Mouse (Mus musculus) adrenal gland, postnatal 25 days (tissue): ENCODE measurements around the gene Zswim3. TPM values are rescaled to one million over a fixed set of nuclear protein-coding genes. Genes with fewer than 3 reads are reported as not detected.
"Not testable (repeated sequence)": the region's sequence is repeated elsewhere in the genome, so short reads cannot be mapped to it uniquely, and the experiment has no call there.

Source experiments
- DNase-seq: peaks from one replicate; pipeline ENCODE4 v3.0.0; 2021; ENCODE audit warnings: mixed read lengths
- total RNA-seq: library from RNA; stranded (reverse); gene quantifications from 2 replicates; pipeline ENCODE4 v1.2.3, GENCODE M21; 2021

Zswim3 gene
- total RNA-seq, 1 experiment from 2014 or later: 4.3 TPM

DNA sequence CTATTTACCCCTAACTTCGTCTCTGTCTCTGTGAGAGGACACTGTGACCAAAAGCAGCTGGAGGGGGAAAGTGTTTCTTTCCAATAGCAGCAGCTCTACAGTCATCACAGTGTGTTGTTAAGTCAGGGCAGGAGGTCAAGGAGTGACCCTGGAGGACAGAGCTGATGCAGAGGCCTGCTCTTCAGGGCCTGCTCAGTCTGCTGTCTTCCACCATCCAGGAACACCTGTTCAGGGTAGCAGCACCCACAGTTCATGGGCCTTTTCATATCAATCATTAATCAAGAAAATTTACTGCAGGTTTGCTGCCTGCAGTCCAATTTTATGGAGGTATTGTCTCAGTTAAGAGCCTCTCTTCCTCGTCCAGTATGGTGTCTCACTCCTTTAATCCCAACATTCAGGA, 8.7 kb downstream of the Zswim3 start:
- no peak for DNase-seq

DNA sequence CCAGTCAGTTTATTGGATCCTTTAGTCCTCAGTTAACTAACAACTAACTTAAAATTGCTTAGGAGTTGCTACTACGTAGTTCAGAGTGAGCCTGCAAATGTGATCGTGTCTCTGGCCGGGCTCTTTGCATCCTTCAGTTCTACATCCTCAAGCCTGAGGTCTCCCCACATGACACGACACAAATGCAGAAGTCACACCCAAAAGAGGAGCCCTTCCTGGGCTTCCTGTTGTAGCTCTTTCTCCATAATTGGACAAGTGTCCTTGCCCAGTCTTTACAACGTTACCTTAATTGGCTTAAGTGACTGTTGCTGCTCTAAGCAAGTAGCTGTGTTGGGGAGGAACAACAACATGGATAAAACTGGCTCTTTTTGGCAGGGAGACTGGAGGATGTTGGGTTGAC, 10.4 kb downstream of the Zswim3 start:
- DNase-seq: no peak

DNA sequence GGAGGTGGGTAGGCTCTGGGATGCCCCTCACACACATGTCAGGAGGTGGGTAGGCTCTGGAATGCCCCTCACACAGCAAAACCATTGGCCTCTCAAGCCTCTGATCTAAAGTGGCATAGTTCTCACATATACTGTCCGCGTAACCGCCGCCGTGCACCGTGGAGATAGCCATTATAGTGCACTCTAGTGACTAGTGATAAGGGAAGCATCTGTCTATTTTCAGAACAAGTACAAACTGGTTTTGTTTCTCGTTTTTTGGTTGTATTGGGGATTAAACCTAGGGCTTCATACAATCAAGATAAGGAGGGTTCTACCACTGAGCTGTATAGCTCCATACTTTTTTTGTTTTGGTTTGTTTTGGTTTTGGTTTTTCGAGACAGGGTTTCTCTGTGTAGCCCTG, 10.9 kb downstream of the Zswim3 start:
- no peak for DNase-seq

DNA sequence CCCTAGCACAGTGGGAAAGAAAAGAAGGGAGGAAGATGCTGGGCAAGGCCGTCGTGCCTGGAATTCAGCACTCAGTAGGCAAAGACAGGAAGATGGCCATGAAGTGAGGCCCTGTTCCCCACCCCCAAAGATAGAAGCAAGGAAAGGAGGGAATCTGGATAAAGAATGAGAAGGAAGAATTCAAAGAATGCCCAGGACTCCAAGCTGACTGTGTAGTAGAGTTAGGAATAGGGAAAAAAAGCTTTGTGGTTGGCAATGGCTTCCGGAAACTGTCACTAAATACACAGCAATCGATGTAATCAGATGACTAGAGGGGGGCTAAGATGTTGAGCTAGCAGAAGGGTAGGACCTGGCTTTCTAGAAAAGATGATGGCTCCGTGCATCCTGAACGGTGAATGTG, 12.3 kb downstream of the Zswim3 start:
- DNase-seq: no peak

DNA sequence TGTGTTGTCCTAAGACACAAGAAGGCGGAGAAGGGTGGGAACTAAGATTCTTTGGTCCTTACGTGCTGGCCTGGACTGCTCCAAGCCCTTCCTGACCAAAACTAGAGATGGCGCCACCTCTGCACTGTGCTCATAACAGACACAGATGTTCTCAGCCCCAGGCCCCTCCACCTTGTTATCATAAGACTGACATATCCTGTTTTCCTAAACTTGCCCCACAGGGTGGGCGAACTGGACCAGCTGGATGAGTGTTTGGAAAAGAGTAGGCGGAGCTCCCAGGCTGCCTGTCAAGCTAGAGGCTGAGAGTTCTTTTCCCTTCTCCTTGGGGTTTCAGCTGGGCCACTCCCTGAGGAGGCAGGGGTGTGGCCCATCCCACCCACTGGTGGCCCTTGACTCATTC, 12.8 kb downstream of the Zswim3 start:
- DNase-seq: no peak

DNA sequence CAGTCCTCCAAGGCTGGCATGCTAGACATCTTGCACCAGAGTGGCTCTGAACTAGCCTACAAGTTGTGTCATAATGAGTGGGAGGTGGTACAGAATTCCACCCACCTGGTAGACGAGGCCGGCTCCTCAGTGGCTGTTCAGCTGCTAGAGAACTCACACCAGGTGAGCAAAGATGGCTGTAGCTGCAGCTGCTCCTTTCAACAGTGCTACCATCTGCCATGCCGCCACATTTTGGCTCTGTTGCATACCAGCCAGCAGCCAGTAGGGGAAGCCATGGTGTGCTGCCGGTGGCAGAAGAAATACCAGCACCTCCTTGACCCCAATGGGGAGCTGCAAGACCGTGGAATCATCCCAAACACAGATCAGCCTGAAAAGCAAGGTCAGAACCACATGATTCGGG, 16.2 kb downstream of the Zswim3 start:
- no peak for DNase-seq

DNA sequence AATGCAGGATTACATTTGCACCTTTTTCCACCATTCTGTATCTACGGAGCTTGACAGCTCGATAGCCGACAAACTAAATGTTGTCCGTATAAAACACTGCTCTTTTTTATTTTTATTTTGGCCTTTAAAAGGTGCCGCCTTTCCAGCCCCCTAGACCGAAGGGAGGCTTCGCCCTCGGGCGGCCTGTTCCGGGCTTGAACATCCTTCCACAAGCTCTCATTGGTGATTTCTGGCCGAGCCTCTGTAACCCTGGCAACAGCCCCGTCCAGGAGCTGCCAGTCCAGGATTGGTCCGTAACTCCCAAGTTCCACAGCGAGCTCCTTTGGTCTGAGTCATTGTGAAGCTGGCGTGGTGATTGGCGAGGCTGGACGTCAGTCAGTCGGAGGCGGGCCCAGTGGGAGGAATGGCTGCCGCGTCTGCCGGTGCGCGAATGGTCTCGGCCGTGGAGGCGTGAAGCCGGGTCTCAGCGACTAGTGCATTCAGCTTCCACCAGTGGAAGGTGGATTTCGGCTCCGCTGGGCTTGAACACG, 17.8 kb downstream of the Zswim3 start, which contains the start of gene Zswim1:
TSS of gene Zswim1 (plus strand) at position 51 of the 530 bp plus-strand sequence.
- peak; percentile 99 for DNase-seq

DNA sequence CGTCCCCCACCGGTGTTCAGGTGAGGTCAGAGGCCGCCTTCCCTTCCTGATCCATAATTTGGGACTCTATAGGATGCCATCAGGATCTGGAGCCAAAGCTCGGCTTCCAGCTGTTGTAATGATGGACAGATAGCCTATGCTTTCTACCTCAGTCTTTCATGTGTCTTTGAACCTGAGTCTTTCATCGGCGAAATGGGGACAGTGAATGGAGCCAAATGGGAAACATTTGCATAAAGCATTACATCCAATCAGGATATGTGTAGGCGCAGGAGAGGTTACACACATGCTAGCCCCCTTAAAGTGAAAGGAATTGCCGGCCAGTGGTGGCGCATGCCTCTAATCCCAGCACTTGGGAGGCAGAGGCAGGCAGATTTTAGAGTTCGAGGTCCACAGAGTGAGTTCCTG, 18.3 kb downstream of the Zswim3 start:
- DNase-seq: peak; percentile 21

DNA sequence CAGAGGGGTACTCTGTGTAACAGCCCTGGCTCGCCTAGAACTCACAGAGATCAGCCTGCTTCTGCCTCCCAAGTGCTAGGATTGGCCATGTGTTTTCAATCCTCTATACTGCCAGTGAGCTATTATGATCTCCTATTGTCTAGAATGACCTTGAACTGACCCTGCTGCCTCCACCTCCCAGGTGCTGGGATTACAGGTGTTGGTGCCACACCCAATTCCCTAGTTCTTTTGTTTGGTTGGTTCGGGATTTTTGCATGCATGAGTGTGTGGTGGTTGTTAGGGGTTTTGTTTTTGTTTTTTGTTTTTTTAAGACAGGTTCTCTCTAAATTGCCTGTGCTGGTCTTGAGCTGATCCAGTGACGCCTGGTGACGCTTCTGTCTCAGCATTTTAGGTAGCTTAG, 19.1 kb downstream of the Zswim3 start:
- no peak for DNase-seq

DNA sequence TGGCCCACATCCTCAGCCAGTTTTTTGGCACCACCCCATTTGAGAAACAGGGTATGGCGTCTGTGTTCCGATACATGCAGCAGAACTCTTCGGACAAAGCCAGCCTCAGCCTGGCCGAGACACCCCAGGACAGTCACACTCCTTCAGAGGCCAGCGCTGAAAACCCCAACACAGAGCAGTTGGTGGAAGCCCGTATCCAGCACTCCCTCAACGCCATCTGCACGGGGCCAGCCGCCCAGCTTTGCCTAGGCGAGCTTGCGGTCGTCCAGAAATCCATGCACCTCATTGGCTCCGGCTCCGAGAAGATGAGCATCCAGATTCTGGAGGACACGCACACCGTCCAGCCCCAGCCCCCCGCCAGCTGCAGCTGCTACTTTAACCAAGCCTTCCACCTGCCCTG, 20.6 kb downstream of the Zswim3 start:
- DNase-seq: no peak

DNA sequence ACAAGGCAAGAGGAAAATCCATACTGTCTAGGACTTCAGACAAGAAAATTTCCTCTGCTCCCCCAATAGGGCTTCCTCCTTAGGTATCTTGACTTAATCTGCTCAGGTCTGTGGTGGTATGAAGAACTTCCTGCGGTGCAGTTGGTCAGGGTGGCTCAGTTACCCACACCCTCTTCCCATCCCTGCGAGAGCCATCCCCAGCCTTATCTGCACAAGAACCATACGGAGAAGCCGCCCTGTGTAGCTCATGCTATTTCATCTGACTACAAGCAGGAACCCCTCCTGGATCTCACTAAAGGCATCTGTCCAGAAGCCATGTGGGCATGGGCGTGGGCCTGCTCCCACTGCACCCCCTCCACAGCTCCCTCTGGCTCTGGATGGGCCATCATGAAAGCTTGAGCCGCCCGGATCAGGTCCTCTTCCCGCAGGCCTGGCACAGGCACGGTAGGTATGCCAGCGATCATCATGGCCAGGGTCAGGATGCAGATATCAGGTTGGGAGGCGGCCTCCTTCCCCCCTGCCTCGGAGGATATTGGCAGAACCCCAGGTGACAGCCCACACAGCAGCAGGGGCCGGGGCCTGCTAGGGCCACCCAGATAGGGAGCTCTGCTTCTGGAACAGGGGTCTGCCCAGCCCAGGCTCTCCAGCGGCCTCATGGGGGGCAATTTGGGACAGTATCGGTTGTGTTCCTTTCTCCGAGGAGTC, 22.4 kb downstream of the Zswim3 start:
- DNase-seq: no peak

DNA sequence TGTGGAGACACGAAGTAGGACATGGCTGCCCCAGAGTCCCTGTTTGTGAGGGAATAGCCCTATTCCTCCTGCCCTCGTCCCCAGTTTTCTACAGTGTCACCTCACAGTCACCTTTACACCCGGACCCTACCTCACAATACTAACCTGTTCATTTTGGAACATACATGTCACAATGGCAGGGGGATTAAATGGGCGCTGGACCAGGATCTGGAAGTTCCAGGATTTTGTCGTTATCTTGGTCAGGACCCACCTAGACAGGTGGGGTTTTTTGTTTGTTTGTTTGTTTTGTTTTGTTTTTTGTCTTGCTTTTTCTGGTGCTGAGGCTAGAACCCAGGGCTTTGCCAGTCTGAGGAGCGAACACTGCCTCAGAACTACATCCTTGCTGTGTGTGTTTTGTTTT, 23.5 kb downstream of the Zswim3 start, which contains the start of gene Spata25:
TSS of gene Spata25 (minus strand) at position 101 of the 400 bp plus-strand sequence.
- DNase-seq: no peak

DNA sequence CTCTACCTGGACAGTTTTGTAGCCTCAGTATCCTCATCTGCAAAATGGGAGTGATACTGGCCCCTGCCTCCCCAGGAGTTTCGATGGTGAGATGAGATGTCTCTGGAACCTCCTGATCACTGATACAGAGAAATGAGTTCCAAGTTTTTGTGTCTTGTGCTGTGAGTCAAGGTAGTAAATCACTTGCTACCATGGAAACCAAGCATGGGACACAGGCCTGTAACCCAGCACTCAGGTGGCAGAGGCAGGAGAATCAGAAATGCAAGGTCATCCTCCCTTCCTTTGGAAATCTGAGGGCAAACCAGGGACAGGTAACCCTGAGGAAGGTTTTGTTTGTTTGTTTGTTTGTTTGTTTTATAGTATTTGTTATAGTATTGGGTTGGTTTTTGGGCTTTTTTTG, 24.2 kb downstream of the Zswim3 start:
- DNase-seq: no peak

DNA sequence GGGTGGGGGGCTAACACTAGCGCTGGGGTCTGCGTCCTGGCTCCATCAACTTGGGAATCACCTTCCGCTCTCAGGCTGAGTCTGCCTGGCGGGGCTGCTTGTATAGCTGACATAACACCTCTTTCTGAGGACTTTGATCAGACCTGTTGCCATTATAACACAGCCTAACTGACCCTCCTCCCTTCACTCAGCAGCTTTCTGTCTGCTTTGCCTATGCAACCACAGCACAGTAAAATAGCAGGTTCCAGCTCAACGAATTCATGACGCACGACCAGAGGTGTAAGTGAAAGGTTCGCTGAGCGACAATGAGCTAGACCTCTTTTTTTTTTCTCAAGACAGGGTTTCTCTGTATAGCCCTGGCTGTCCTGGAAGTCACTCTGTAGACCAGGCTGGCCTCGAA, 26.1 kb downstream of the Zswim3 start:
- no peak for DNase-seq

DNA sequence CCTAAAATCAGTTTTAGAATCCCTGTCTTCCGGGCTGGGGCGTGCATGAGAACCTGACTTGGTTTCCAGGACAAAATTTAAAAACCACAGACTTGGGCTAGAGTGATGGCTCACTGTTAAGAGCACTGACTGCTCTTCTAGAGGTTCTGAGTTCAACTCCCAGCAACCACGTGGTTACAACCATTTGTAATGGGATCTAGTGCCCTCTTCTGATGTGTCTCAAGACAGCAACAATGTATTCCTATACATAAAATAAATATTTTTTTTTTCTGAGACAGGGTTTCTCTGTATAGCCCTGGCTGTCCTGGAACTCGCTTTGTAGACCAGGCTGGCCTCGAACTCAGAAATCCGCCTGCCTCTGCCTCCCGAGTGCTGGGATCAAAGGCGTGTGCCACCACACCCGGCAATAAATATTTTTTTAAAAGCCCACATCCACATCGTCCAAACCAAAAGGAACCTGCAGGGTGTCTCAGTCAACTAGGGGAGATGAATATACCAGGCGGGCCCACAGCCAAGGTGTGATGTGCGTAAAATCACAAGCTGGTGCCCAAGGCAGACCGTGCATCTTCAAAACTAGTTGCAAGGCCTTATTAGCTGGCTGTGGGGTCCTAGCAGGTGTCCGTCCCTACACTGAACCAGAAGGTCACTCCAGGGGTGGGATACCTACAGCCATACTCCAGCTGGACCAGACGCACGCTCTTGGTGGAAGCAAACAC, 27.3 kb downstream of the Zswim3 start:
- no peak for DNase-seq

DNA sequence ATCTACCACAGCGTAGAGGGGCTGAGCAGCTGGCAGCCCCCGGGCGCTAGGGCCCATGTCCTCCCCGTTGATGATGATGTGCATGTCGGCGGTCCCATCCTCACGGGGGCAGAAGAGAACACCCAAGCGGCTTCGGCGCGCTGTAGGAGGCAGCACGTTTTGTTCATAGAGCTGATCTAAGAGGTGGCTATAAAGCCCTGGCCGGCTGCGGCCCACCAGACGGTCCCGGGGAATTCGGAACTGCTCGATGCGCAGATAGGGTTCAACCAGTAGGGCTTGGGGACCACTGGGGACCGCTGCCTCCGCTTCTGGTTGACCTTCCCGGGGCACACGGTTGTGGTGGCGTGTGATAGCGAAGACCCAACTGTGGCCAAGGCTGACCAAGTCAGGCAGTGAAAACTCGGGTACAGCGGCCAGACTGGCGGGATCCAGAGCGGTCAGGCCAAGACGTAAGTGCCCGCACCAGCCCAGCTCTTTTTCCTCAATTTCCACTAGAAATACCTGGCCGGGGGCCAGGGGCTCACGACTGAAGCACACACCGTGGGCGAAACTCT, 27.9 kb downstream of the Zswim3 start, which contains the start of gene Ctsa:
TSS of gene Ctsa (plus strand) at position 126 of the 554 bp plus-strand sequence.
- peak; percentile 77 for DNase-seq

DNA sequence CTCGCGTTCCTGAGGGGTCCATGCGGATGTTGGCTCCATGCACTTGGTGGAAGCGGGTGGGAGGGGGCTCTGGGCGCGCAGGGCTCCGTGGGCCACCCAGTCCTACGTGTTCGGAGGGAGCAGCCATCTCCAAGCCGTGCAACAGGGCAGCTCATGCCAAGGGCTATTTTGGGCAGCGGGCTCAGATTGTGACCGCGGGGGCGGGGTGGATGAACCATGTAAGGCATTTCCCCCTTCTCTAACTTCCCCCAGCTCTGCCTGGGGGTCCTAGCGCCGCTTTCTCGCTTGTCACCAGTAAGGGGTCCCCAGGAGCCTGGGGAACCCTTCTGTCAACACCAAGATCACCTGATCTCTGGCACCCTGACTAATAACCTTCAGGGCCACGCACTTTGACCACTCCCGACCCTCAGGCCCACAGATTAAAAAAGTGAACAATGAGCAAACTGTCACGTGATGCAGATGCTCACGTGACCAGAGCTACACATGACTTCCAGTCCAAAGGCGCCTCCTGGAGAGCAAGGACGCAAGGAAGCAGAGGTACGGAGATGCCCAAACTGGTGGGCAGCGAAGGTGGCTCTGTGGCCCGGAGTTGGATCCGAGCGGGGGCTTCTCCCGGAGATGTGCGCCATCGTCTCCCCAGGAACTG, 28.5 kb downstream of the Zswim3 start, which contains the start of gene Neurl2:
TSS of gene Neurl2 (minus strand) at position 143 of the 646 bp plus-strand sequence.
- DNase-seq: peak; percentile 85

DNA sequence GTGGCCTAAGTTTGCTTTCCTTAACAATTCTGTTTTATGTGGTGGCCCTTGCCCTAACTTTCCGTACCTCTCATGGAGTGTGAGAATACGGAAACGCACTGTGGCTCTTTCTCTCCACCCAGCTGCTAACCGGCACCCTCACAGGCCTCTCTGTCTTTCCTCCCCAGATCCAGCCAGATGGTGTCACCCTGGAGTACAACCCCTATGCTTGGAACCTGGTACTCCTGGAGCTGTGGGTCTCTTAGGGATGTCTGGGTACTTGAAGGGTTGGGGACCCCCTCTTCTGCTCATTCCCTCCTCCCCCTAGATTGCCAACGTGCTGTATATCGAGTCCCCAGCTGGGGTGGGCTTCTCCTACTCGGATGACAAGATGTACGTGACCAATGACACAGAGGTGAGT, 29.6 kb downstream of the Zswim3 start:
- no peak for DNase-seq

DNA sequence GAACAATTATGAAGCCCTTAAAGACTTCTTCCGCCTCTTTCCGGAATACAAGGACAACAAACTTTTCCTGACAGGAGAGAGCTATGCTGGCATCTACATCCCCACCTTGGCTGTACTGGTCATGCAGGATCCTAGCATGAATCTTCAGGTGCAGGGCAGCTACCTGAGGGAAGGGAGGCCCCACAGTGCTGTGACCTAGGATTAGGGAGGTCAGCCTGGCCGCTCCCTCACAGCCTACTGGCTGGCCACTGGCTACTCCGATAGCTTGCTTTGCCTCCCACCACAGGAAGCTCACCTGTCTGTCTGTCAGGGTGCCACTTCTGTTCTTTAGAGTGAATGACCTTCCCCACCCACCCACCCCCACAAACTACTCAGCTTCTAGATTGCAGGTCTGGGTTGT, 30.3 kb downstream of the Zswim3 start:
- no peak for DNase-seq

DNA sequence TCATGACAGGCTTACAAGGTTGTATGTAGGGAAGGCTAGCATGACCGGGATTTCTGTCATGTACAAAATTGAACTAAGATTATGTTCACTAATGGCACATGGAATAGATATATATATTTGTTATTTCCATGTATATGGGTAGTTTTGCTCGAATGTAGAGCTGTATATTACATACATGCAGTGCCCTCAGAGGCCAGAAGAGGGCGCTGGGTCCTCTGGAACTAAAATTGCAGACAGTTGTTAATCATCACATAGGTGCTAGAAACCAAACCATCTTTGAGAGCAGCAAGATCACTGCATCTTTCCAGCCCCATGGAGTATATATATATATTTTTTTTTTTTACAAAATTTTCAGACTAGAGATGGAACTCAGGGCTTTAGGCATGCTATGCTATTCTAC, 40.9 kb downstream of the Zswim3 start:
- DNase-seq: no peak

DNA sequence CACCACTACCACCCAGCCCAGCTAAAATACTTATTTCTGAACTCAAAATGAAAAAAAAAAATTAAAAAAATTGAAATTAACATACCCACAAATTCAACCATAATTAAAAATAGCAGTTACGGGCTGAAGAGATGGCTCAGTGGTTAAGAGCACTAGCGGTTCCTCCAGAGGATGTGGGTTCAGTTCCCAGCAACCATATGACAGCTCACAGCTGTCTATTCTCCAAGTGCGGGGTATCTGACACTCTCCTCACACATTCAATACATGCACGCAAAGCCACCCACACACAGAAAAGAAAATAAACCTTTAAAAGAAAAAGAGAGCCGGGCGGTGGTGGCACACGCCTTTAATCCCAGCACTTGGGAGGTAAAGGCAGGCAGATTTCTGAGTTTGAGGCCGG, 45.2 kb downstream of the Zswim3 start:
- DNase-seq: no peak

DNA sequence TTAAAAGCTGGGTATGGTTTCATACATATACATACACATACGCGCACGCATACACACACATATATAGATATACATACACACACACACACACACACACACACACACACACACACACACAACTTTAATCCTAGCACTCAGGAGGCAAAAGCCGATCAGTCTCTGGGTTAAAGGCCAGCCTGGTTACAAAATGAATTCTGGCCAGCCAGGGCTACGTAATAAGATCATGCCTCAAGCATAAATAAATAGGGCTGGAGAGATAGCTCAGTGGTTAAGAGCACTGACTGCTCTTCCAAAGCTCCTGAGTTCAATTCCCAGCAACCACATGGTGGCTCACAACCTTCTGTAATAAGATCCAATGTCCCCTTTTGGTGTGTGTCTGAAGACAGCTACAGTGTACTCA, 50.7 kb downstream of the Zswim3 start:
- not testable (repeated sequence) for DNase-seq
